Mouse (Mus musculus) 3134 (cell line): ENCODE data around the gene 2310007B03Rik.
A peak's percentile ranks its signal among the peaks of the same experiment; 100 is the strongest.

Experiments used
- DNase-seq: peaks from one replicate; pipeline ENCODE4 v3.0.0-alpha.2; 2011; ENCODE audit warnings: low spot score; ENCODE audit not compliant: insufficient read length; ENCODE audit errors: extremely low read depth

Gene 2310007B03Rik

DNA sequence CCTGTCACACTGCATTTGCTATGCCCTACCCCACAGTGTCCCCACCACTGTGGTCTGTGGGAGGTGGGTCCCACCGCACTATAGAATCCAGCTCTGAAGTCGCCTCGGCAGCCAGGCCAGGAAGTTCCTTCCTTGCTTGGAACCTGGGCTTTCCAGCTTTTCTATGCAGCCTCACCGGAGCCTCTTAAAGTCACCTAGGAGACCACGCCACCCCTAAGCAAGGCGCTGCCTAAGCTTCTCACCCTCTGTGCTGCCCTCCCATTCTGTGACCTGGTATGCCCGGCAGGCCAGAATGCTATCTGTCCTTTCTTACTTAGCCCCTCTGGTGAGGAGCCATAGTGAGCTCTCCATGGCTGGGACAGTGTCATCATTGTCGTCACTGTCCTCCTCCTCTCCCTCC is 602 bp upstream of the 2310007B03Rik start:
- no peak for DNase-seq

DNA sequence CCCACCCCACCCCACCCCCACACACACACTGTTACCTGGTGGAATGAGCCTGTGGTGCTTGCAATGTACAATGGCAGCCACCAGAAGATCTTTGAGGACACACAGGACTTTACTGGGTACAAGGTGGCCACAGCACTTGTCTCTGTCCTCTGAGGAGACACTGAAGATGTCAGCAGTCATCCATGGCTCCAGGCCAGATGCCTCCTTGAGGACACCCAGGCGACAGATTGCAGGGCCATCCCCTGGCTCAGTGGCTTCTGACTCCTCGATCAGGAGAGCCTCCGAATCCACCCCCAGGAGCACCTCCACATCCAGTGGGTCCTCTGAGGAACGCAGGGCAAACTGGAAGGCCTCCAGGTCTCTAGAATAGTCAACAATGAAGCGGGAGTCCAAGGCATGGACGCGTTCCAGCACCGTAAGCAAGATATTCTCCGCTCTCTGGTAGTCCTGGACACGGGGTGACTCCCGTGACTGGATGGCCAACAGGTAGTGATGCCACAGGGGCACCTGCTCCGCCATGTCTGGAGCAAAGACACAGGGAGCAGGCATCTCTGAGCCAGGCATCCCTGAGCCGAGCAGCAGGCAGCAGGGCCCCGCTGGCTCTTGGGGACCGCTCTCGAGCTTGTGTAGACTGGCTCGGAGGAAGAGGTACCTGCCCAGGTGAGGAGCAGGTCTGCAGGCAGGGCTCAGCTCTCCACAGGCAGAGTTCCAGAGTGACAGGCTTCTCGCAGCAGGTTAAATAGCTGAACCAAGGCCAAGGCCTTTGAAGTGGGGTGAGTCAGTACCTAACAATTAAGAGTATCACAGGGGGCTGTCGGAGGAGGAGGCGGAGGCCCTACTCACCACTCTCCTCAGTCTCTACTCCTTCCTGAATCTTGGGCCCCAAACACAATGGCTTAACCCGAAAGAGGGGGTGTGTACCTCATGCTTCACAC is 915 bp downstream of the 2310007B03Rik start:
- no peak for DNase-seq

DNA sequence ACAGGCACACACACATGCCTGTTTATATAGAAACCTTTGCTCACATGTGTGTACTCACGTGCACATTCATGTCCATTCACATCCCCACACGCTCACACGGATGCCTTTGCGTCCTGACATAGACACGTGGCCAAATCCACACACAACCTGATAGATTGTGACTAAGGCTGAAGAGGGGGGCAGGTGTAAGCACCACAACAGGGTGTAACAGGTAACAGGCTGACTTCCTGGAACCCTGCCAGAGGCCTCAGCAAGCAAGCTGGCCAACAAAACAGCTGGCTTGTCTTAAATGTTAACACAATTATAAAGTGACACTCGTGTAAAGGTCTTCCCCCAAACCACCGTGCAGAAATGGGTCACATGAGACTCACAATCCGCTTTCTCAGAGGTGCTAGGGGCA is 1.8 kb downstream of the 2310007B03Rik start:
- no peak for DNase-seq

DNA sequence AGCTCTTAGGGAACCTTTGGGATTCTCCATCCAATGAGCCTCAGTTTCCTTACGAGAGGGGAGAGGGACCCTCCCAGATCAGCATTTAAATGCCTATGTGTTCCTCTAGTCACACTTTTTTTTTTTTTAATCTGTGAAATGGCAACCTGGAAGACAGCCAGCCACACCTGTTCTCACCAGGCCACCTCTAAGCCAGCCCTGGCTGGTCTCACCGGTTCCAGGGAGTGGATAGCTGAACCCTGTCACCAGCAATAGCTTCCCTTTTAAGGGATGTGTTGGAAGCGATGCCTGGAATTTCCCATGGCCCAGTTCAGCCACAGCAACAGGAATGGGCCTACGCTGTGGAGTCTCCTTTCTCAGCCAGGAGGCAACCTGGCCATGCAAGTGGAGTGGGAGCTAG is 3.2 kb downstream of the 2310007B03Rik start:
- no peak for DNase-seq

DNA sequence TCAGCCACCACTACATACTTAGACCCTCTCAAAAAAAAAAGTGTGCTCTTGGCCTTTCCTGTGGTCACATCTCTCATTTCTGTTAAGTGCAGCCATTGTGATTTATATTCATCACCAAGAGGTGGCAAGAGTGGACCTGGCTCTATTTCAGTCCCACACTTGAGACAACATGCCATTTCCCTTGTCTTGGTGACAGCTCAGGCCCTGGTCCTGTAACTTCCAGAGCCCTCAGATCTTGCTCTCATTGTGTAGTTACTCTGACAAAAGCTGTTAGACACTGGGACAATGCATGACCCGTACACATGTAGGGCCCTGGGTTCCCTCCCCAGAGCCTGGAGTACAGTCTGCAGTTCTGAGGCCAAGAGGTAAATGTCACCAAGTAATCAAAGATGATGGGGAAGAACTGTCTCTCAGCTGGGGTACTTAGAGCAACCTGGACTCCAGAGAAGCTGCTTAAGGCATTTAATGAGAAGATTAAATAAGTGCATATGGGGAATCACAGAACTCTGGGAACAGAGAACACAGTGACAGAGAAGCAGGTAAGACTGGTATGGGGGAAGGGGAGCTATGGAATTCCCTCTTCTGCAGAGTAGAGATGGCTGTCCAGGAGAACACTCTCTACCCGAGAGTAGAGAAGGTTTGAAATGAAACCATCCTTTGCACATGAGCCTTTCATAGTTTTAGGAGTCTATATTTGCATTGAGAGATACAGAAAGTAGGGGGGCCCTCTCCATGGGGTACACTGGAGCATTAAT is 9.7 kb downstream of the 2310007B03Rik start:
- no peak for DNase-seq

DNA sequence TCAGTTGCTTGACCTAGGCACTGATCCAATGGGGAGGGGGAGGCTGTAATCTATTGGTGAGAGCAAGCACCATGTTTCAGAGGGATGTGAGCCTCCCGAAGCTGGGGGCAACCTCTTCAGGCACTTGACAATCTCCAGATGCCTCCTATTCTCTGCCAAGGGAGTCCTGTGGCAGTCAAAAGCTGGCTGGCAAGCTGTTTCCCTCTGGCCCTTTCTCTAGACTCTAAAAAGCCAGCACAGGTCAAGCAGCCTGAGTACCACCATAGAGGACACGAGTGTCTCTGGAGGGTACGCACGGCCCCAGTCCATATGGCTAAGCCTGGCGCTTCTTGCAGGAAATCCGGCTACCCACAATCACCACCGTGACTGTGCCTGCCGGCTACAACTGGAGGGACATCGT is 16.6 kb downstream of the 2310007B03Rik start:
- DNase-seq: no peak

DNA sequence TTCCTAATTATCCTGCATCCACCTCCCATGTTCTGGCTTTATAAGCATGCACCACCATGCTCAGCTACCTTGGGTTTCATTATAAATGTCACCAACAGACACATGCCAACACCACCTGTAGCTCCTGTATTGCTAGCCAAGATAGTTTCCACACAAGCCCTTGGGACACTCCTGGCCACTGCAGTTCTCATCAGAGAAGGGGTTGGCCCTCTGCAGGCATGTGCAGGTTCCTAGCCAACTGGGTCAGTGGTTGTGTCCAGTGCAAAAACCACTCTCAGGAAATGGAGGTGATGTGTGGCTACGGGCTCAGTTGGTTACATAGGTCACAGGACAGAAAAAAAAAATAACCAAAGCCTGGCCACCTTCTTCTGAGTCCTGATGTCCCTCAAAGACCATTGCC is 17.9 kb downstream of the 2310007B03Rik start:
- no peak for DNase-seq

DNA sequence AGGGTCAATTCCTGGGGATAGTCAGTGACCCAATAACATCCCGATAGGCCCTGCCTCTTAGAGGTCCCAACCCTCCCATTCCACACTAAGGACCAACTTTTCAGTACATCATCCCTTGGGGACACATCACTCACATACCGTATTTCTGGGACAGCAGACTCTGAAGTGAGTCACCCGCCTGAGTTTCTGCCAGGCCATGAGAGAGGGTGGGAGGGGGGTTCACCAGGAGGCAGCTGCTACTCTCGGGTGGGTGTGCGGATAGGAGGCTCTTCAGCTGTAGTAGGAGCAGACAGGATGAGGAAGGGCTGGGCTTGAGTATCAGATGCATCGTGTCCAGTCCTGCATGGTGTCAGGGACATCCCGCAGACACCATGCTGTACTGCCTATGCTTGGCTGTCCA is 21.0 kb downstream of the 2310007B03Rik start:
- DNase-seq: no peak

DNA sequence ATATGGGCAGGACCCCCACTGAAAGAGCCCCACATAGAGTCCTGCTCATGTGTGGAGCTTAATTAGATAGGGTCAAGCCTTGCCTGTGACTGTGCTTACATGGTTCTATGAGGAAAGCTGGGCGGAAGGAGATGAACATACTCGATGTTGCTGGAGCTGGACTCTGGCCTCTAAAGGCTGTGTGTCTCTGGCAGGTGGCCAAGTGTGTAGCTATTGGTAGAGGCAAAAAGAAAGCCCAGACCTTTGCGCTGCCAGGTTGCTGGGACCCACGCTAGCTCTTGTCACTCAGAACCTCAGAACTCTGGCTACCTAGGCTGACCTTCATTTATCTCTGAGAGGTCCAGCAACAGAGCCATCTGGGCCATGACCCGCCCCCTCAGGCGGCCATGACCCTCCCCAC is 22.2 kb downstream of the 2310007B03Rik start:
- DNase-seq: no peak

DNA sequence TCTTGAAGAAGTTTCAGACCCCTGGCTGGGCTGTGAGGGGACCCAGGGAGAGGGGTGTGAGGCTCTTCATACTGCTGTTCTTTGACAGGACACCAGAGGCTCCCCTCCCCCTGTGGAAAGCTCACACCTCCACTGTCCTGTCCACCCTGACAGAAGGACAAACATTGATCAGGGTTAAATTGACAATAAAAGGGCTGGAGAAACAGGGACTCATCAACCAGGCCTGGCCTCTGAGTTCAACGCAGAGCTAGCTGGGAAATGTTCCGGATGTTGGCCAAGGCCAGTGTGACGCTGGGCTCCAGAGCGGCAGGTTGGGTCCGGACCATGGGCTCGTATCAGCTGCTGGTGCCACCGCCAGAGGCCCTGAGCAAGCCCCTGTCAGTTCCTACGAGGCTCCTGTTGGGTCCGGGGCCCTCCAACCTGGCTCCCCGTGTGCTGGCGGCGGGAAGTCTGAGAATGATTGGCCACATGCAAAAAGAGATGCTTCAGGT is 25.7 kb downstream of the 2310007B03Rik start, which contains the start of gene Agxt:
TSS of gene Agxt (plus strand) at position 205 of the 491 bp plus-strand sequence.
- no peak for DNase-seq

DNA sequence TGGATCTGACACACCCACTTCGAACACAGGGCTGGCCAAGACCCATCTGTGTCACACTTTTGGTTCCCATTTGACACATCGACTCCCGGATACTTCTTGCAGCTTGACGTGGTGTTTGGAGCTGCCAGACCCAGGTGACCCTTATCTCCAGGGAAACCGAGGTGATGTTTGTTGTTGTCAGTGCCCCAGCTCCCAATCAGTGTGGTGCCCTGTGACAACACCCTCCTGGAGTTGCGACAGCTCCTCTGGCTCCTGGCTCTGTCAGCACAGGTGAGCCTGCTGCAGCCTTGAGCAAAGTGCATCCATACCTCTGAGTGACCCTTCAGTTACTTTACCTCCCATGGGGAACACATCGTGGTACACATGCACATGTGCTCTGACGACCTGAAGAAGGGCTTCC is 28.1 kb downstream of the 2310007B03Rik start:
- no peak for DNase-seq

DNA sequence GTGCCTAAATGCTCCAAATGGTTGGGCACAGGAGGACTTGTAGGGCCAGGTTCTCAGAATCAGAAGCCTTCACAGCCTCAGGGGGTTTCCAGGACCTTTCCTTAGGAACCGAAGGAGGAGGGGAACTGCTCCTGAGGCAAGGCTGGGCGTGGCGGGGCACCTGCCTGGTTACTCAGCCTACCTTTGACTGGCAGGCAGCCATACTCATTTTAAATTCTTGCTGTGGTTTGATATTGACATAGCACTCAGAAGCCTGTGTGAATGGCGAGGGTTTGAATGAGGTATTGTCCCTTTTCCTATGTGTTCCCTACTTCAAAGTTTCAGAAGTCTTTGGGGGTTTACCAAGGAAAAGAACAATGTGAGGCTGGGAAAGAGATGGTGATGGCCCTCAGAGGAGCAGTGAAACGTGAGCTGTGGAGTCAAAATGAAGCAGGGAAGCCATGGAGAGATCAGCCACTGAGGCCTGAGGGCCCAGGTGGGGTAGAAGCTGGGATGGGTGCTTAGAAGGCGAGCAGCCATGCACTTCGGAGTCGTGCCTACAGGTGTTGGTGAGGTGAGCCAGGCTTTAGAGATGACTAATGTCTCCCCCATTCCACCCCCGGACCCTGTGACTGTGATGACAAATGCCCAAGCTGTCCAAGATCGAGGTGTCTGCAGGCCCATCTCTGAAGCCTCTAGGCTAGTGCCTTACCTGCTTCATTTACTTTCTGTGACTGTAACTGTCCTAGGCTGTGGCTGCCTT is 30.3 kb downstream of the 2310007B03Rik start:
- DNase-seq: no peak

DNA sequence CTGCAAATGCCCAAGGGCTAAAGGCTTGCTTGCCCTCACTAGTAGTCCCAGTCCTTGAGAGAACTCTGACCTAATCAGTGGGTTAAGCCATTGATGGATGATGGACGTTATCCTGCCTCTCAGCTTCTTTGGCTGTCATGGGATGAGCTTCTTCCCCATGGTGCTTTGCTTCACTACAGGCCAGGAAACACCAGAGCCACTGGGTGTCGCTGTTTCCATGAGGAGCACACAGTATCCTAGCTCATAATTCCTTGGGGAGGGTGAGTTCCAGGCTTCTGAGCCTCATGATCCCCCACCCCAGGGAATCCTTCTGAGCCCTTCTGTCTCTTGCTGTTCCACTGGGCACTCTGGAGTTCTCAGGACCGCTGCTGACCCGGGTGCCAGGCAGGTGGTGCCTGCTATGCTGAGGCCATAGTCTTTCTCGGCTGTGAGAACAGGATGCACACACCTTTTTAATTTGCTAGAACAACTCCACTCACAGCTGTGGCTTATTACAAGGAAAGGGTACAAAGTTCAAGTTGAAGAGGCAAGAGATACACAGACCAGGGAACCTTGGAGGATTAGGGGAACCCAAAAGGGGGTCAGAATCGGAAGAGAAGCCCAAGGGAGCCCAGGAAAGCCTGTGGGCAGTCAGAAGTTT is 31.9 kb downstream of the 2310007B03Rik start:
- peak; percentile 37 for DNase-seq

DNA sequence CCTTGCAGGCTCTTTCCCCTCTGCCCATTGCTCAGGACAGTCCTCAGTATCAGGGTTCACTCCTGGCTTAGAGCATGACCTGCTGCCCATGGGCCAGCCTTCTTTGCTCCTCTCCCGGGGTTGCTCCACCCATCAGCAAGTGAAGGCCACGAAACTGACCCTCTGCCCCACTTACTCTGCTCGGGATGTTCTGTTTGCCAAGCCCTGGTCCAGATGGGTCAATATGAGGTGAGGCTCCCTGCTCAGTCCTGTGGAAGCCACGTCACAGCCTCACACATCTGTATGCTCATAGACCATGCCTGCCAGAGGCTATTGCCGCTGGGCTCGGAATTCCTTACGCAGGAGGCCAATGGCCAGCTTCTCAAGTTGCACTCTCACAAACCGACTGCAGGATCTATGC is 32.5 kb downstream of the 2310007B03Rik start:
- DNase-seq: no peak

DNA sequence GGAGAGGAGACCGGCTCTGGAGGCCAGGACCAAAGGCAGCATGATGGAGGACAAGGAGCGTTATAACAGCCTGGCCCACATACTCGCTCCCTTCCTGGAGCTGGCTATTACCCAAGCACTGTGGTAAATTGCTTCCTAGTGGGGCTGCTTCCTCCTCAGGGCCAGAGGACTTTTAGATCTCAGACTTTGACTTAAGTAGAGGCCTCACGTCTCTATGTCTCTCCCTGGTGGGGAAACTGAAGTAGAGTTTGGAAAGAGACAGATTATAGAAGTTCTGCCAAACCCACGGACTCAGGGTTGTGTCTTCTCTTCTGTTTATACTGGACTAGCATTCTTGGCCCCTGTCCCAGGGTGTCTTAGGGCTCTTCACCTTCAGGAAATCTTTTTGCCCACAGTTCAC is 35.5 kb downstream of the 2310007B03Rik start:
- DNase-seq: no peak

DNA sequence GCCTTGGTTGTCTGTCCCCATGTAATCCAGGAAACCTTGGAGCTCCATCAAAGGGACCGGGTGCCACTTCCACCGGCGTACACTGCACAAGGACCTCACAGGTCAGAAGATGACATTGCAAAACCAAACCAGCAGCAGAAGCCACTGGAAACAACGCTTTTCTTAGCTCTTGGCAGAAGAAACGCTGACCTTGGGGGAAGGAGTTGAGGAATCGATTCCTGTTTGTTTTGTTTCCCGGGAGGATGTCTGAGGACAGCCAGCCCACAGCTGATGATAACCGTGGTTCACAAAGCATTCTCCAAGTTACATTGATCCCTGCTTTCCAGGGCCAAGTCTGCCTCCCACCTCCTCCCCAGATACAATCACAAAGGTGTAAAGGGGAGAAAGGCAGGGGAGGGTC is 36.7 kb downstream of the 2310007B03Rik start:
- DNase-seq: no peak

DNA sequence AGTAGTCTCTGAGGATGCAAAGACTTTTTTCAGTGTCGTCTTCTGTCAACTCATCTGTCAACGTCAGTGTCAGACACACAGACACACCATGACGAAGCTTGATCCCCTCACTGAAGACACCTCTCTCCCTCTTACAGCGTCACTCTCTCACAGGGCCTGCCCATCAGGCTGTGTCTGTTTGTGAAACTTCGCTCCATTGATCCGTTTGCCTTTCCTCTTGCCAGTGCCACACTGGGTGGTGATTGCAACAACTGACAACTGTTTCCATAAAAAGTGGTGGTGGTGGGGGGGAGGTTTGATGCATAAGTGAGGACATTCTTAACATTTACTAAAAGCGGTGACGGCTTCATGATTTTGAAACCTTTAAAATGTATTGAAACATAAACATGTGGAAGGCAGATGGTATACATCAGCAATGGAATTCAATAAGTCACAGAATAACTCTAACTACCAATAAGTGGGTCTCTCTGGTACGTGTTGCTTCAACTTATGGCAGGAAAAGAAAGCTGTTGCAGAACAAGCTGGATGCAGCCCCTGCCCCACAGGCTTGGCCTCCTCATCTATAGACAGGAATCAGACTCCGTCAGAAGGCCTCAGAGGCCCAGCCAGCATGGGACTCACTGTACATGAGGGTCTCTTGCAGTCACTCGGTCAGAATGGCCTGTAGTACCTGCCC is 37.4 kb downstream of the 2310007B03Rik start:
- no peak for DNase-seq

DNA sequence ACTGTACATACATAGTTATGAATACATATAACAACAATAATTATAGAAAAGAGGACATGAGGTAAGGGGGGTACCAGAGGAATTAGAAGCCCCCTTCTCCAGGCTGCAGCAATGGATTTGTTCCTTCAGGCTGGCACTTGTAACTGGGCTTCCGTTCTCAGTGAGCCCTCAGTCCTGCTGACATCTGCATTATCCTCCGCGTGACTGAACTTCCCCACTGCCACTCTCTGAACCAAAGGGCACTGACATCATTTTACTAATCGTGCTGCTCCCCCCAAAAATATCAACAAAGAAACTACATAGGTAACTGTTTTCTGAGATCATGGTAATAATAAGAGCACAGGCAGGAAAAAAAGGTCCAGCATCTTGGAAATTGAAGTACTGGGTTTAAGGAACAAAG is 41.9 kb downstream of the 2310007B03Rik start:
- DNase-seq: no peak

DNA sequence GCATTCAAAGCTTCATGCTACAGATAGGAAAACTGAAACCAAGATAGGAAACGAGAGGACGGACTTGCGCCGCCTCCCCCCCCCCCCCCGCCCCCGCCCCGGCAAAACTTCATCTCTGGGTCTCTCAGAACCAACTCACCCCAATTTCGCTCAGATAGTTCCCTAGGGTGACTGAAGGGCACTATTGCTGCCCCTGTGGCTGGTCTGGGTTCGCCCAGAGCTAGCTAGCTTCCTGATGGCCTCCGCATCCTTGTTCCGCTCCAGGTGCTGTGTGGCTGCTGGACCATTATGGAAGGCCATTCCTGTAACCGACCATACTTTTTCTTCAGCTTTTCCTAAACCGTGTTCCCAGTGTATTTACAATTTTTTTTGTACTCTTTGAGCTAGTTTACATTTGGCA is 45.3 kb downstream of the 2310007B03Rik start:
- DNase-seq: no peak
